Mouse (Mus musculus) stomach, embryonic 14.5 days (tissue): Measurements from ENCODE around the gene Sod2. TPM values are rescaled to one million over a fixed set of nuclear protein-coding genes. Genes with fewer than 3 reads are reported as not detected.
A peak's percentile ranks its signal among the peaks of the same experiment; 100 is the strongest.
"Not testable (repeated sequence)": the region's sequence is repeated elsewhere in the genome, so short reads cannot be mapped to it uniquely, and the experiment has no call there.

ENCODE experiments used
- ATAC-seq: fragments of 200-750 bp; cut with Nextera tagmentation; 2 replicates; pipeline ENCODE4 v1.8.0; 2017; ENCODE audit warnings: low read depth, moderate TSS enrichment; ENCODE audit not compliant: insufficient number of reproducible peaks, insufficient read depth, low FRiP score
- H3K27ac ChIP-seq: fragments of 300-500 bp; sonication (generic); 2 replicates; pipeline ENCODE4 v1.5.1; 2014; ENCODE audit warnings: mild to moderate bottlenecking, low read length, moderate library complexity, mixed read lengths
- H3K27me3 ChIP-seq: fragments of 300-500 bp; sonication (generic); 2 replicates; pipeline ENCODE4 v1.6.1; 2014; ENCODE audit warnings: low read length, control low read depth, mixed read lengths; ENCODE audit not compliant: control insufficient read depth, insufficient read depth
- H3K36me3 ChIP-seq: fragments of 300-500 bp; sonication (generic); 2 replicates; pipeline ENCODE4 v1.6.1; 2014; ENCODE audit warnings: mild to moderate bottlenecking, control low read depth, low read length, moderate library complexity, mixed read lengths; ENCODE audit not compliant: control insufficient read depth, insufficient read depth
- H3K4me1 ChIP-seq: fragments of 300-500 bp; sonication (generic); 2 replicates; pipeline ENCODE4 v1.6.1; 2014; ENCODE audit warnings: low read length, control low read depth, mixed read lengths; ENCODE audit not compliant: control insufficient read depth, insufficient read depth
- H3K4me2 ChIP-seq: fragments of 300-500 bp; sonication (generic); replicated peaks from 2 replicates; pipeline ENCODE4 v1.6.1; 2014; ENCODE audit warnings: low read depth, low read length, control low read depth
- H3K4me3 ChIP-seq: fragments of 300-500 bp; sonication (generic); 2 replicates; pipeline ENCODE4 v1.5.1; 2014; ENCODE audit warnings: low read depth, low read length, control low read depth
- H3K9ac ChIP-seq: fragments of 300-500 bp; sonication (generic); replicated peaks from 2 replicates; pipeline ENCODE4 v1.6.1; 2014; ENCODE audit warnings: low read depth, mild to moderate bottlenecking, control low read depth, low read length, moderate library complexity, mixed read lengths
- H3K9me3 ChIP-seq: fragments of 300-500 bp; sonication (generic); 2 replicates; pipeline ENCODE4 v1.6.1; 2016; ENCODE audit warnings: low read depth, low read length, control low read depth; ENCODE audit not compliant: control insufficient read depth
- WGBS: fragments of 180-500 bp; shearing (Covaris S2); extraction: QIAGEN DNeasy Blood & Tissue Kit; methylation state at CpG from one replicate; pipeline ENCODE4 v1.1.7; 2014; 5-methylcytosine and 5-hydroxymethylcytosine counted together
- polyA plus RNA-seq: library from polyadenylated mRNA; unstranded; fragments of >200 nt; fragmentation: Nextera tagmentation; extraction: Ambion mirVana; gene quantifications from 2 replicates; pipeline ENCODE4 v1.2.1, GENCODE M21; 2014

Gene Sod2
- polyA plus RNA-seq, 1 experiment from 2014 or later: 110 TPM

- WGBS: 19% methylated on average over 4 of the region's 4 CpGs
- H3K4me1 ChIP-seq, H3K9ac ChIP-seq, H3K27me3 ChIP-seq, H3K4me2 ChIP-seq, H3K9me3 ChIP-seq, H3K36me3 ChIP-seq, H3K4me3 ChIP-seq, H3K27ac ChIP-seq: not testable (repeated sequence)
- ATAC-seq: peak; percentile 74; the same call in 1 of the 2 replicates
Measured at GRCm38 (mm10) chr17:13043846-13044673, 37.4 kb downstream of the Sod2 start.

GRCm38 (mm10) chr17:13052124-13052813, 45.6 kb downstream of the Sod2 start, which contains the start of gene Gpr31b:
Gene Gpr31b (minus strand): TSS chr17:13052296.
- H3K9me3 ChIP-seq, H3K27ac ChIP-seq, H3K4me2 ChIP-seq, H3K4me3 ChIP-seq, H3K9ac ChIP-seq, ATAC-seq, H3K27me3 ChIP-seq, H3K4me1 ChIP-seq, H3K36me3 ChIP-seq: not testable (repeated sequence)
- 67% methylated on average over 1 of the region's 8 CpGs for WGBS

- H3K9ac ChIP-seq, ATAC-seq, H3K9me3 ChIP-seq, H3K36me3 ChIP-seq, H3K4me3 ChIP-seq, H3K27me3 ChIP-seq, H3K4me2 ChIP-seq, H3K4me1 ChIP-seq, H3K27ac ChIP-seq: not testable (repeated sequence)
- WGBS: 92% methylated on average over 4 of the region's 4 CpGs
Measured at GRCm38 (mm10) chr17:13060804-13061203, 54.2 kb downstream of the Sod2 start, which contains the start of gene Tcp10b. Gene Tcp10b (plus strand): TSS chr17:13061104.

GRCm38 (mm10) chr17:13062882-13063281, 56.2 kb downstream of the Sod2 start:
- H3K27me3 ChIP-seq, H3K9me3 ChIP-seq, H3K4me2 ChIP-seq, H3K36me3 ChIP-seq, H3K4me3 ChIP-seq, H3K27ac ChIP-seq, H3K9ac ChIP-seq, H3K4me1 ChIP-seq, ATAC-seq: not testable (repeated sequence)
- 75% methylated on average over 2 of the region's 7 CpGs for WGBS

- WGBS: no CpG with 5 or more reads among the region's 4 CpGs
- not testable (repeated sequence) for H3K9ac ChIP-seq, H3K27me3 ChIP-seq, H3K36me3 ChIP-seq, H3K4me1 ChIP-seq, H3K4me2 ChIP-seq, H3K4me3 ChIP-seq, H3K27ac ChIP-seq, ATAC-seq, H3K9me3 ChIP-seq
Measured at GRCm38 (mm10) chr17:13067864-13068385, 61.3 kb downstream of the Sod2 start.

- ATAC-seq, H3K9me3 ChIP-seq, H3K36me3 ChIP-seq, H3K27ac ChIP-seq, H3K4me2 ChIP-seq, H3K27me3 ChIP-seq, H3K4me3 ChIP-seq, H3K4me1 ChIP-seq, H3K9ac ChIP-seq: not testable (repeated sequence)
- WGBS: 74% methylated on average over 3 of the region's 5 CpGs
Measured at GRCm38 (mm10) chr17:13069227-13069626, 62.6 kb downstream of the Sod2 start.

Other genes with a start within 250 kb of the Sod2 start
- gene Igf2r, start 237.2 kb upstream of the Sod2 start, polyA plus RNA-seq: 46.0 and 51.7 TPM in 2 replicates
- gene Mas1, start 138.7 kb upstream of the Sod2 start, polyA plus RNA-seq: 1.7 and 2.0 TPM in 2 replicates
- not detected in 2 replicates for gene Mrgprh, start 130.8 kb upstream of the Sod2 start, polyA plus RNA-seq
- 1.5 and 2.9 TPM in 2 replicates for gene Pnldc1, start 96.6 kb upstream of the Sod2 start, polyA plus RNA-seq
- gene Tcp1, start 91.1 kb upstream of the Sod2 start, polyA plus RNA-seq: 444 and 478 TPM in 2 replicates
- gene Mrpl18, start 90.5 kb upstream of the Sod2 start, polyA plus RNA-seq: 140 and 152 TPM in 2 replicates
- 1.4 and 2.4 TPM in 2 replicates for gene Acat3, start 66.2 kb upstream of the Sod2 start, polyA plus RNA-seq
- 90.8 and 97.7 TPM in 2 replicates for gene Acat2, start 46.1 kb upstream of the Sod2 start, polyA plus RNA-seq
- 138 and 146 TPM in 2 replicates for gene Wtap, start 12.7 kb upstream of the Sod2 start, polyA plus RNA-seq
- gene Gpr31b, start 45.5 kb downstream of the Sod2 start, polyA plus RNA-seq: 0.20 TPM in 1 of 2 replicates, not detected in the other
- 0.14 and 0.22 TPM in 2 replicates for gene Tcp10b, start 54.3 kb downstream of the Sod2 start, polyA plus RNA-seq
- gene Unc93a, start 125.0 kb downstream of the Sod2 start, polyA plus RNA-seq: not detected in 2 replicates
- not detected in 2 replicates for gene Smok2a, start 214.3 kb downstream of the Sod2 start, polyA plus RNA-seq
- not detected in 2 replicates for gene Smok2b, start 223.4 kb downstream of the Sod2 start, polyA plus RNA-seq